In the genomic region with DNA sequence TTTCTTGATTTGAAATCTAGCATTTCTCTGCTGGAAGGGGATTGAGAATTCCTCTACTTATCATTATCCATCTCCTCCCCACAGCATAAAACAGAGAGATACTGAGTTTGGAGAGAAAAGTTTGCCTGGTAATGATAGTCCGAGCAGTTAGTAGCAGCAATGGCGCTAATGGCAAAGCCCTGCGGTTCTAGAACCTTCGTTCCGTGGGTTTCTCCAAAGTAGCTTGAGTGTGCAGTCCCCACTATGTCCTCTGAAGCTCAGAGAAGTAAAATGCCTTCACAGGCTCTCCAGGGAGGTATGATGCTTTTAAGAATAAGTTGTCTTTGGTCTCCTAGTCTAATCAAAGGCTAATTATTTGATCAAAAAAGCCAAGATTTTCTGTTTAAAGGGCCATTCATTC, we compare ENCODE assay signal across 12 mouse cellular contexts.
DNase-seq lines count a peak whose midpoint lies in the region; ATAC-seq lines count a peak whose summit lies in the region.
"Had no signal": no experiment of that assay in that cellular context is flagged by ENCODE, and none has a peak within 500 bp of the region (broad histone marks: within the 10 kb centered on the region; RNA-seq: fewer than 3 reads in every experiment).

No protein-coding gene starts in this region.

- 86% methylated on average over 5 of the region's 5 CpGs for WGBS in forebrain, embryonic 16.5 days
- 88% methylated on average over 5 of the region's 5 CpGs for WGBS in forebrain, embryonic 15.5 days
- 94% methylated on average over 5 of the region's 5 CpGs for WGBS in midbrain, embryonic 12.5 days
- WGBS in midbrain, embryonic 11.5 days, result 89% methylated on average over 5 of the region's 5 CpGs

- H3K9ac ChIP-seq in forebrain, embryonic 16.5 days (replicated peaks; ENCODE audit: low read depth, low read length), result no peak overlapping the region
- no peak overlapping the region for H3K9ac ChIP-seq in forebrain, embryonic 15.5 days (replicated peaks)
- no peak overlapping the region for H3K9ac ChIP-seq in midbrain, embryonic 12.5 days (replicated peaks)
- H3K9ac ChIP-seq in midbrain, embryonic 11.5 days (ENCODE audit: low read length), result no peak overlapping the region
- H3K9ac ChIP-seq: embryonic facial prominence, embryonic 13.5 days; heart, embryonic 15.5 days had no signal

- no peak overlapping the region for H3K27ac ChIP-seq in forebrain, embryonic 16.5 days (ENCODE audit: low read length)
- H3K27ac ChIP-seq in forebrain, embryonic 15.5 days (replicated peaks), result no peak overlapping the region
- H3K27ac ChIP-seq in midbrain, embryonic 12.5 days (replicated peaks), result no peak overlapping the region
- H3K27ac ChIP-seq in midbrain, embryonic 11.5 days (ENCODE audit: low read depth, low read length), result no peak overlapping the region
- H3K27ac ChIP-seq: embryonic facial prominence, embryonic 13.5 days; heart, embryonic 15.5 days had no signal

- no peaks in the 10 kb centered on the region for H3K27me3 ChIP-seq in forebrain, embryonic 16.5 days (replicated peaks; ENCODE audit: control insufficient read depth, insufficient read depth, low read length)
- H3K27me3 ChIP-seq in forebrain, embryonic 15.5 days, result no peaks in the 10 kb centered on the region
- no peaks in the 10 kb centered on the region for H3K27me3 ChIP-seq in midbrain, embryonic 12.5 days
- no peaks in the 10 kb centered on the region for H3K27me3 ChIP-seq in midbrain, embryonic 11.5 days (ENCODE audit: control insufficient read depth, insufficient read depth, low read length)
- H3K27me3 ChIP-seq: heart, embryonic 15.5 days had no signal

- no peaks in the 10 kb centered on the region for H3K36me3 ChIP-seq in forebrain, embryonic 16.5 days (ENCODE audit: control insufficient read depth, insufficient read depth)
- H3K36me3 ChIP-seq in forebrain, embryonic 15.5 days, result no peaks in the 10 kb centered on the region
- H3K36me3 ChIP-seq in midbrain, embryonic 12.5 days, result no peaks in the 10 kb centered on the region
- no peaks in the 10 kb centered on the region for H3K36me3 ChIP-seq in midbrain, embryonic 11.5 days (ENCODE audit: control insufficient read depth, insufficient read depth, low read length)
- H3K36me3 ChIP-seq: embryonic facial prominence, embryonic 13.5 days; G1E; heart, embryonic 15.5 days had no signal

- DNase-seq in midbrain, embryonic 11.5 days (ENCODE audit: low spot score, missing footprints), result no peak
- DNase-seq in Muller cell, postnatal 12 days (ENCODE audit: inconsistent ontology term), result peak; percentile 24
- DNase-seq in cerebellum, adult 11-12 months, result no peak
- no peak for DNase-seq in urinary bladder, adult 2 months (ENCODE audit: low spot score)

- H3K9me3 ChIP-seq in forebrain, embryonic 16.5 days (ENCODE audit: control insufficient read depth, low read length), result no peaks in the 10 kb centered on the region
- no peaks in the 10 kb centered on the region for H3K9me3 ChIP-seq in forebrain, embryonic 15.5 days
- H3K9me3 ChIP-seq in midbrain, embryonic 12.5 days, result no peaks in the 10 kb centered on the region
- H3K9me3 ChIP-seq in midbrain, embryonic 11.5 days (ENCODE audit: control insufficient read depth, low read length), result no peaks in the 10 kb centered on the region
- H3K9me3 ChIP-seq: embryonic facial prominence, embryonic 13.5 days; G1E; heart, embryonic 15.5 days had no signal

- ATAC-seq in forebrain, embryonic 16.5 days, result peak; percentile 51
- ATAC-seq in forebrain, embryonic 15.5 days (replicated peaks), result no peak
- 0 out of 2 replicates have a peak, but pooled peaks have one; percentile 19 for ATAC-seq in midbrain, embryonic 12.5 days (ENCODE audit: low FRiP score, low read depth)
- no peak; the same call in 1 of the 2 replicates for ATAC-seq in midbrain, embryonic 11.5 days (ENCODE audit: low FRiP score)
- peak; percentile 17 for ATAC-seq in CD4-positive, CD25-positive, alpha-beta regulatory T cell, adult 4 months

- no peaks in the 10 kb centered on the region for H3K4me1 ChIP-seq in forebrain, embryonic 16.5 days (replicated peaks; ENCODE audit: control insufficient read depth, insufficient read depth, low read length)
- peaks cover 4% of the 10 kb centered on the region; the same call in 1 of the 2 replicates for H3K4me1 ChIP-seq in forebrain, embryonic 15.5 days
- H3K4me1 ChIP-seq in midbrain, embryonic 12.5 days, result no peaks in the 10 kb centered on the region
- H3K4me1 ChIP-seq in midbrain, embryonic 11.5 days (ENCODE audit: control insufficient read depth, insufficient read depth, low read length), result no peaks in the 10 kb centered on the region

- no peak overlapping the region for H3K4me3 ChIP-seq in forebrain, embryonic 16.5 days (replicated peaks; ENCODE audit: low read length)
- H3K4me3 ChIP-seq in forebrain, embryonic 15.5 days, result no peak overlapping the region
- no peak overlapping the region for H3K4me3 ChIP-seq in midbrain, embryonic 12.5 days
- H3K4me3 ChIP-seq in midbrain, embryonic 11.5 days (ENCODE audit: low read depth, low read length), result no peak overlapping the region
- H3K4me3 ChIP-seq: embryonic facial prominence, embryonic 13.5 days; heart, embryonic 15.5 days had no signal

- no peak overlapping the region for H3K4me2 ChIP-seq in forebrain, embryonic 16.5 days (ENCODE audit: low read length)
- H3K4me2 ChIP-seq in forebrain, embryonic 15.5 days (replicated peaks), result no peak overlapping the region
- no peak overlapping the region for H3K4me2 ChIP-seq in midbrain, embryonic 12.5 days (replicated peaks)
- no peak overlapping the region for H3K4me2 ChIP-seq in midbrain, embryonic 11.5 days
- H3K4me2 ChIP-seq: embryonic facial prominence, embryonic 13.5 days; heart, embryonic 11.5 days; heart, embryonic 15.5 days had no signal

Comparison
In these comparisons a context has a peak if more than half of its experiments do, and no peak if none do; other contexts are left out.
1. ATAC-seq: peak in forebrain, embryonic 16.5 days (single experiment), midbrain, embryonic 12.5 days (single experiment) and CD4-positive, CD25-positive, alpha-beta regulatory T cell, adult 4 months (single experiment); none in forebrain, embryonic 15.5 days (single experiment) and midbrain, embryonic 11.5 days (single experiment).